Mouse (Mus musculus) bone marrow macrophage, adult 2 months (primary cell): Measurements from ENCODE around the gene Slc25a10.

Experiments used
- CTCF ChIP-seq: IDR thresholded peaks from 2 replicates; pipeline ENCODE4 v1.5.1; 2012; ENCODE audit warnings: low read depth, mild to moderate bottlenecking, low read length, moderate library complexity
- POLR2A ChIP-seq: IDR thresholded peaks from 2 replicates; pipeline ENCODE4 v1.6.1; 2012; ENCODE audit warnings: mild to moderate bottlenecking, low read depth, low read length, borderline replicate concordance

DNA sequence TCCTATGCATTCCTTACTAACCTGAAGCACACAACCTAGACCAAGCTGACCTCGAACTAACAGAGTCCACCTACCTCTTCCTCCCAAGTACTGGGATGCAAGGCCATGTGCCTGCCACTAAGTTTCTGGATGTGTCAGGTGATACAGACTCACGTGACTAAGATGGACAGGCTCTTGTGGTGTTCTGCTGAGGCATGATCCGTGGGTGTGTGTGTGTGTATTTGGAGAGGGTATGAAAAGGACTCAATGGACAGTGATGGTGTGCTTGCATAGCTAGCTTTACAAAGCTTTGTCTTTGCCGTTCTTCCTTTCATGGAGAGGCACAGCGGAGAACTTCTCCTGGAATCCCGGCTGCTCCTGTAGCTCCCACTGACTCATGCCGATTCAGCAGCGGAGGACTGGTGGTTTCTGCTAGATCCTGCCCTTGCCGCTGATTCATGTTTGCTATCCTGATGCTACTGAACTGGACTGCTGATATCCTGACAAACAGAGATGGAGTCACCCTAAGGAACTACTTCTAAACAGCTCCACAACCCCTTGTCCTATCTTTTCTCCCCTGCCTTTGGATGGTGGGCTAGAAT is 16.7 kb downstream of the Slc25a10 start:
- no peak for TF ChIP-seq POLR2A
- TF ChIP-seq CTCF: no peak
